Mouse (Mus musculus) testis, adult 2 months (tissue): ENCODE results near the gene Elmsan1.

Experiments used
- CTCF ChIP-seq: fragments of 200-500 bp; IDR thresholded peaks from 2 replicates; pipeline ENCODE4 v1.5.1; 2012; ENCODE audit warnings: low read depth, mild to moderate bottlenecking, inconsistent platforms, low read length, moderate library complexity; ENCODE audit not compliant: control insufficient read depth, insufficient read depth, insufficient replicate concordance
- POLR2A ChIP-seq: fragments of 200-500 bp; IDR thresholded peaks from 2 replicates; pipeline ENCODE4 v1.6.1; 2012; ENCODE audit warnings: low read depth, mild to moderate bottlenecking, inconsistent platforms, low read length, moderate library complexity; ENCODE audit not compliant: control insufficient read depth

DNA sequence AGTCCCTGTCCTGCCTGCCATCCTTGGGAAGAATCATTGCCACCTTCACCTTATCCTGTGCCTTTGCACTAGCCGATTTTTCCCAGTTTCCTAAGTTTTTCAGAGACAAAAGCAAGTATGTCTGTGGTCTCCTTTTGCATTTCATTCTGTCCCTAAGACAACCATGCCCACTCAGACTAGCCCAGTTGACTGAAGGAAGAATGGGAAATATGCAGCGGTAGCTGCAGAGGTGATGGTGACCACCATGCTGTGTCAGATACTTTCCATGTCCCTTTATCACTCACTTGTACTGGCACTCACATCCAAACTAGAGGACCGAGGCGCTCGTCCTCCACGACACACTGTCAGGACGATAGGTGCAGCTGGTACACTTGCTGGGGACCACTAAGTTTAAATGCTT is 81.5 kb downstream of the Elmsan1 start:
- TF ChIP-seq CTCF (no peak), POLR2A (no peak)
